Mouse (Mus musculus) kidney, postnatal 14 days (tissue): Measurements from ENCODE around the gene Ndufb2.
A peak's percentile ranks its signal among the peaks of the same experiment; 100 is the strongest.

Source experiments
- DNase-seq: peaks from one replicate; pipeline ENCODE4 v3.0.0; 2022; ENCODE audit warnings: mixed read lengths

Ndufb2 gene

DNA sequence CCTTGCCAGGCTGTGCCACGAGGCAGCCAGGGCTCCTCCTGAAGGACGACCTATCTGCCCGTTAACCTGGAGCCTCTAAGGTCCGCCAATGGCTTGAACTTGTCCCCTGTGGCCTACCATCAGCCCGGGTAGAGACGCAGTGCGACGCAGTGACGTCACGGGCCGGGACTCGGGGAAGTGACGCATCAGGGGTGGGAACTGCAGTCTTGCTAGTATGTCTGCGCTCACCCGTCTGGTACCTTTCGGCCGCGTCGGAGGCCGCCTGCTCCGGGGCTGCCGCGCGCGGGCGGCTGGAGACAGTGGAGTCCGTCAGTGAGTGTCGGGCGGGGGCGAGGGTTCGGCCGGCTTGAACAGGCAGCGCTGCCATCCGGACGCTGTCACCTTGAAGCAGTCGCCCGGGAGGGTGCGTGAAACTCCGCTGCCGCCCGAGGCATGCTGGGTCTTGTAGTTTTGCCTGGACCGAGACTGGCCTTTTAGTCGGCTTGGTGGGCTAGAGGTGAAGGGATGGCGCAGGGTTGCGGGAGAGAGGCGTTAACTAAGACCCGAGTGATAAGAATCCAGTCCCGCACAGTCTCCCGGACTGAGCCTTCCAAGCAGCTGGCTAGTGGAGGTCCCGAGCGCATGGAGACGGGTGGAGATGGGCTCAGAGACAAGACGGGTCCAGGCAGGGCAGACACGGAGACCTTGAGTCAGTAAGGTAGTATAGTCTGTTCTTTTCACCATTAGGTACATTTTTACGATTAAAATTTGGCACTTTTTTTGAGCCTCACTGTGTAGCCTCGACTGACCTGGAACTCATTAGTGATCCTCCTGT, at the start of gene Ndufb2:
TSS of gene Ndufb2 (plus strand) at position 174 of the 814 bp plus-strand sequence.
- peak; percentile 96 for DNase-seq

DNA sequence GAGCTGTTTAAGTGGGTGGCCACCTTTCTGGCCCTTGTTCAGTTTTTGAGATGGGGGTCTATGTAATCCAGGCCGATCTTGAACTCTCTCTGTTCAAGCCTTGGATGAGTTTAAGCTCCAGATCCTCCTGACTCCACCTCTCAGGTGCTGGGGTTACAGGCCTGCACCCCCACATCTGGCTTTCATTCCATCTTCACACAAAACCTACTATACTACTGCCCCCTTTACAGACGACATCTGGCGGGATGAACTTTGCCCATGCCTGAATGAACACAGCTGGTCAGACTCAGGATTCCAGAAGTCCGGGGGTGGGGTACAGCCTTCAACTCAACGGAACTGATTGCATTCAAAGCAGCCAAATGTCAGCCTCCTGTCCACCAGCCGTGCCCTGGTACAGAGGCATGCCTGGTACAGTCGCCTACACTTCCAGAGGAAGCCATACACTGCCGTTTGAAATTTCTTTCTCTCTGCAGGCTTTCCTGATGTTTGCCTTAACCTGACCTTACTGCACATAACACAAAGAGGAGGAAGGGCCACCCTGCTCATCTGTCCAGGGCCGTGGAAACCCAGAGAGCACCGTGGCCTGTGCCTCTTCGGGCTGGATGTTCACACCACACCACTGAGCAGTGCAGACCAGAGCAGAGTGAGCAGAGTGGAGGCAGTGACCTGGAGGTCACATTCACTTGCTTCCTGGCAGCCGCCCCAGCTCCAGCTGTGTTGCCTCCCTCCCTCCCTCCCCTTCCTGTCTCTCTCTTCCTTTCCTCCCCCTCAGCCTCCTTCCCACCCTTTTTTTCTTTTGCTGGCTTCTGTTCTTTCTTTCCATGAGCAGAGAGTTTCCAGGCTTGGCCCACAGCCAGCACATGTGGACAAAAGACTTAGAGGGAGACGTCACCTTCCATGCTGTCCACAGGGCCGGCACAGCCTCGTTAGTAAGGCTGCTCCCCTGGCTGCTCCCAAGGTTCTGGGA, 49.5 kb upstream of the Ndufb2 start:
- DNase-seq = peak; percentile 88

DNA sequence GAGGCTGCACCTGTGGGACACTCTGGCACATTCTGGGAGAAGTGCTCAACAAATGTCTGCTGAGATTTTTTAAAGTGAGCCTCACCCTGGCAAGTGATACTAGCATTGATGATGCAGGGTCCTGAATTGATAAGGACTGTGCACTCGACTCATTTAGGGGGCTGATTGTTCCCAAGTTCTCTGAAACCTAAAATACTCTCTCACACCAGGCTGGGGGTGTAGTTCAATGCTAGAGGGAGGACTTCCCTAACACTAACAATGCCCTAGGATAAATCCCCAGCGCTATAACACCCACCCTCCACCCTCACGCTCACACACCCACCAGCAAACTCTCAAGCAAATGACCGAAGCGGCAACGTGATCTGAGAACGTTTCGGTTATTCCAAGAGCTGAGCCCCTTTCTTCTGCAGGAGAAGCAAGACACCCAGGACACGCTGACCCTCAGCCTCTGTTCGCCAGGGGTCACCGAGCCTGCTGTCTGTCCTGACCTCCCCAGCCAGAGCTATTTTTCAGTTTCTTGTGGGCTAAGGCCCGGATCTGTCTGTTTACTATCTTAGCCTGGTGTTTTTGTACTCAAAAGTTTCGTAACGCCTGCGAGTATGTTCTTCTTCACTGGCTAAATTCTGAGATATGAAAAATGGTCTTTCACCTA, 48.5 kb upstream of the Ndufb2 start:
- DNase-seq = peak; percentile 46

DNA sequence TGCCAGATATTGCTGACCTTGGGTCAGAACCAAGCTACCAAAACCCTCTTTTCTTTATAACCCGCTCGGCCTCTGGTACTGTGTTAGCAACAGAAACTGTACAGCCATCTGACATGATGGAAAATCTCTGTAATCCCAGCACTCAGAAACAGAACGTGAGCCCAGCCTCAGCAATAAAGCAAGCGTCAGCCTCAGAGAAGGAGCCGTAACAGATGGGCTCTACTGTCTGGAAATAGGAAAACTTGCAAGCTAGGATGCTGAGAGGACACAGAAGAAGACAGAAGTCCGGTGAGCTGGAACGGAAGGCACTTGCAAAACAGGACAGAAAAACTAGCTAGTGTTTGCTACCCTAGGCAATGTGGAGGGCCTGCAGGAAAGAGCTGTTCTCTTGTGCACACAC, 46.9 kb upstream of the Ndufb2 start:
- no peak for DNase-seq

DNA sequence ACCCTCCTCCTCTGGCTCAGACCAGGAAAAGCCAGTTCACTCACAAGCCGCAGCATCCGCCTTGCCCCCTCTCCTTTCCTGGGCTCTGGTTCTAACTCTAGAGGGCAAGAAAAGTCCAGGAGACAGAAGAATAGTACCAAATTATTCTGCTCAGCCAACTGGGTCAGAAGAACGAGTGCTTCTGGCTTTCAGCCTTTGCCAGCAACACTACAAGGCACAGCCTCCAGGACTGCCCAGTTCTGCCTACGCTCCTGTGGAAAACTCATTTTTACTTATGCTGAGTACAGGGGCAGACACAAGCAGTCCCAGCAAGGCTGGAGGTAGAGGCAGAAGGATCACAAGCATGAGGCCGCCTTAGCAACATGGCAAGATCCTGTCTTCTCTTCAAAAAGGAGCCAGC, 44.3 kb upstream of the Ndufb2 start:
- no peak for DNase-seq

DNA sequence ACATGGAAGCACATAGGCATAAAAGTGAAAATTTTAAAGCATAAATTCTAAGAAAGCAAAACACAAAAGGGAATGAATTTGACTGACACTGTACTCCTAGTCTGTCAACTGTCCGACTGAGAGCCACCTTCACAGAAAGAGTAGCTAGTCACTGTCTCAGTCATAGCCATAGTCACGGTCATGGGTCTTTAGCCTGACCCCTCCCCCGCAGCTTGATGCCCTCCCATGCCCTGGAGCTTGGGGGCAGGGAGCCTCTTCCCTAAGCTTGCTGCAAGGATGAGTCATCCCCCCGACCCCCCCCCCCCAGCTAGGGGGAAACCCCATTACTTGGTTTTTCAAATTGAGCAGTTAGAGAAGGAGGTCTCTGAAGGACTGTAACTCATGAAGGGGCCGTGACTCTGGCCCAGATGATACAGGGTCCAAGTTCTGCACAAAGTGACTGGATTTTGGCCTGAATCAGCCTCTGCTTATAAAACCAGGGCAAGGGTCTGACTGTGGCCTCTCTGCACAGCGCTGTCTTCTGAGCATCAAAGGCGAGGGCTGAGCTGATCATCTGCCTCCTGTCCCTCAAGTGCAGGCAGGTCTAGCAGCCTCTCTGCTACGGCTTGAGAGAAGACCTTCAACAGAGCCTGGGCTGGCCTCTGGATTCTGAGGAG, 40.3 kb upstream of the Ndufb2 start:
- no peak for DNase-seq

DNA sequence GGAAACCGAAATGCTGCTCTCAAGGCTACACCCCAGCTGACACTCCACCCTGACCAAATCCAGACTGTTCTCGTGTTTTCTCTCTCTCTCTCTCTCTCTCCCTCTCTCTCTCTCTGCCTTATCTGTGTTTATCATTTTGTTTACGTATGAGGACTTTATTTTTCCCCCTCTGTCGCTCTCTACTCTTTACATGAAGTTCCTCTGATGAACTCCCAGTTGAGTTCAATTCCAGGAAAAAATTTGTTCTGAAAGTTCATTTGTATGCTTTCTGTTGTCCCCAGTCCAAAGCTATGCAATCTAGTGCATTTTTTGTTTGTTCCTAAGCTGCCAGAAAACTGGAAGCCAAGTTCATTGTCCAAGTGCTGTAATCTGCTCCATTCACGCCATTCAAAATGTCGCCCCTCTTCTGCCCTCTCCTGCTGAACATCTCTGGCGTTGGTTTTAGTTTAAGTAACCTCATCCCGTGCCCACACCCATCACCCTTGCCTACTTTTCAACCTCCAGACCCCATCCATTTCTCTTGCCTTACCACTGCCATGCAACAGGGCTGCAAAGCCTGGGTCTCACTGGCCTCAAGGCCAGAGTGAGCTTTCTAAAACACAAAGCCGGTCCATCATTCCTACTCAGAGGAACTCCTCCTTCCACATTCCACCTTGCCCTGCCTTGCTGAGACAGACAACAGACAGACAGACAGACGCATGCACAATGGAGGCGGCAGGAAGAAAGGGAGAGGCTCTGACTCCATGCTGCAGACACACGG, 37.3 kb upstream of the Ndufb2 start:
- no peak for DNase-seq

DNA sequence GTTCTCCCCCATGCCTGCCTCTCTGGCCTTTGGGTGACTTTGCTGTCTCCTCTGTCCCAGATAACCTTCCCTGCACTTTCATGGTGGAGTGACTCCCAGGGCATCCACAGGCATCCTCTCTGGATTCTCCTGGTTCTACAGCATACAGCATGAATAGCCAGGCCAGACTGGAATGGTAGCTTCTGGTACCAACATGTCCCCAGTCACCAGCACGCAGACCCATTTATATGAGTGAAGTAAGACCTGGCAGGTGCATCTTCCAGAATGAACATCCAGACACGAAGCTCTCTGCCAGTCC, 36.8 kb upstream of the Ndufb2 start:
- DNase-seq = no peak

DNA sequence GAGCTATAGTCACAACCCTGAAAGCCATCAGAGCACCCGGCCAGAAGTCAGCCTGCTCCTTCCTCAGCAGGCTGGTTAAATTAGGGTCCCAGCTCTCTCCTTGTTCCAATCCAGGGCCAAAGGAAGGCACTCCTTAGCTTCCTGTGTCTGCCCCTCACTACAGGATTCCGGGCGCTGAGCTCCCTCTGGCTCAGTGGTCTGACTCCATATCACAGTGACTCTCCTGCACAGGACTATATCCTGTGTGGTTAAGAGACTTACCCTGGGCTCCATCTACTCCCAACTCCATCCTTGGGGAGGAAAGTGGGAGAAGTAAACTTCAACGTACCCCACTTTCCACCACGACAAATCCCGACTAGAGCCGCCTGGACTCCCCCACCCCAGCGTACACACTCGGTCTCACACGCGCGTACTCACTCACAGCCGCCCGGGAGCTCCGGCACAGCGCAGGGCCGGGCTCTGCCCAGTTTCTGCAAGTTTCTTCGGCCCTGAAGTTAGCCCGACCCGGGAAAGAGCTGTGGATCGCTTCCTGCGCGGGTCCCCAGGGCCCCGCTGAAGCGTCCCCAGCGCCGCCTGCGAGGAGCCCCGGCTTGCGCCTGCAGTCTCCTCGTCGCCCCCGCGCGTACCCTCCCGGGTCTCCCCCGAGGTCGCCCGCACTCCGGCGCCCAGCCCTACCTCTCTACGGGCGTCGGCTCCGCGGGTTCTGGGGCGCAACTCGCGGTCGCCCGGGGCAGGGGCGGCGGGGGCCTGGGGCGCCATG, 35.3 kb upstream of the Ndufb2 start:
- DNase-seq = peak; percentile 60

DNA sequence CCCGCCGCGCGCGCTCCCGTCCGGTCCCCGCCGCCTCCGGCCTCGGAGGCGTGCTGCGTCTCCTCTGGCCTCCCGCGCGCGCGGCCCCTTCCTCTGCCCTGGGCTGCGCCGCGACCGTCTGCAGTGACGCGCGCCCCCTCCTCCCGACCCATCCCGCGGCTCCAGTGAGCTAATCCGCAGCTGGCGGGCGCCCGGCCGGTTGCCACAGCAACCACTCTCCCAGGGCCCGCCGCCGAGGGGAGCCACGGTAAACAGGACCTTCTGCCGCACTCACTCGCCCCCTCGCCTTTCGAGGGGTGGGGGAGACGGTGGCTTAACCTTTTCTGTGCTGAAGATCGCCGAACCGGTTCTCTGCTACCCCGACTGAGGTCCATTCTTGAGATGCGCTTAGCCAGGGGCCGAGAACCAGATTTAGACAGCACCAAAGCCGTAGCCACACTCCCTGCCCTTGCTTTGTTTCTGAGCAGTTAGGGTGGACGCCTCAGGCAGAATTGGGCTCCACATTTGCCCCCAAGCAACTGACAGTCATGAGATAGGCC, 34.6 kb upstream of the Ndufb2 start, which contains the start of gene Dennd2a:
TSS of gene Dennd2a (minus strand) at position 145 of the 539 bp plus-strand sequence.
- DNase-seq = peak; percentile 89

DNA sequence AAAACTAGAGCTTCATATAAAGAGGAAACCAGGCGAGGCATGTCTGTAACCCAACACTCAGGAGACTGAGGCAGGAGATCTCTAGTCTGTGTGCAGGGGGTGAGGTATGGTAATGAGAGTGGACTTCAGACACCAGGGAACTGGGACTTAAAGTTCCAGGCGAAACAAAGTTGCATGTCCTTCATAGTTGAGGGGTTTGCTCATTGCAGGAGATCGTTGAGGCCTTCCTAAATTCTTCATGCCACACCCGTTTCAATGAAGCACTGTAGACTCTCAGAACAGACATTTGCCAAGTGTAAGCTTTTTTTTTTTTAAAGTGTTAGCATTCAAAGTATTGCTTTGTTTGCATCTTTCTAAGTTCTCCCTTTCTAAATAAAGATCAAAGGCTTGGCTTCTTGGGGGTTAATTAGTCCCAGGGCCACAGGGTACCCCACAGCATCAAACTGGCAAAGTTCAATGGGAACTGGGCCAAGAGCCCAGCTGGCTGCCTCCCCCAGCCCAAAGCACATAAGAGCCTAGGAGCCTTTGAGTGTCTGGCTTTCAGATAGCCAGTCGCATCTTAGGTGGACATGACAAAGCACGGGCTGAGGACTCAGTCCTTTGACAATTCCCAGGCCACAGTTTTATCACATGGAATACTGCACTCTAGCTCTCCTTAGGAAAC, 33.0 kb upstream of the Ndufb2 start:
- DNase-seq = peak; percentile 51

DNA sequence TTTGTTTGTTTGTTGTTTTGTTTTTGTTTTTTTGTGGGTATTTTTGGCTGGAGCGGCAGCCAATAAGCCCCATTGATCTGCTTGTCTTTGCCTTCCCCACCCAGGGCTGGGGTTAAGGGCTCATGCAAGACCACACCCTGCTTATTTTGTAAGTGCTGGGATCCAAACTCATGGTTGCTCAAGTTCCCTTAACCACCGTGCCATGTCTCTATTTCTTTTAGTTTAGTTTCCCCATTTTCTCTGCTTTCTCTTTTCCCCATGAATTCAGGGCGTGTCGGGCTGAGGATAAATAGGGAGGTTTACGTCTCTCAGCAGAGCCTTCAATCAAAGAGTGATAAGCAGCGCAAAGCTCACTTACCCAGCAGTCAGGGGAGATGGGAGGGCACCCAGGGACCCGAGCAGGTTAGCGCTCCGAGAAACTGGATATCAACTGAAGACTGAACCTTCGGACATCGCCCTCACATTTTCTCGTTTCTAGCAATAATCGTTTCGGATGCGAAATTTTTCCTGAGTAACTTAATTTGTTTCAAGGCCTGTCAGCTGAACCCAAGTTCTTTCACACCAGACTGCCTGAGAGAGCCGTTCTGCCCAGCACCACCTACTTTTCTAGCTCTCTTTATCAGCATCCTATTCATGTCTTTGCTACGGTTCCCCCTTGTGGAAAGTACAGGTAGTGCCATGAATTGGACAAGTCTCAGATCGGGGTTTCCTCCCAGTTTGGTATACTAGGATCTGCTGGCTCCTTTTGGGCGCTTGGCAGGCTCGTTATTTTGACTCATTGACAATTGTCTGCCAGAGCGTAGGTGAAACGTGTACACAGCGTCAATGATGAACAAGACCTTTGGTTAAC, 30.0 kb upstream of the Ndufb2 start:
- DNase-seq = peak; percentile 89

DNA sequence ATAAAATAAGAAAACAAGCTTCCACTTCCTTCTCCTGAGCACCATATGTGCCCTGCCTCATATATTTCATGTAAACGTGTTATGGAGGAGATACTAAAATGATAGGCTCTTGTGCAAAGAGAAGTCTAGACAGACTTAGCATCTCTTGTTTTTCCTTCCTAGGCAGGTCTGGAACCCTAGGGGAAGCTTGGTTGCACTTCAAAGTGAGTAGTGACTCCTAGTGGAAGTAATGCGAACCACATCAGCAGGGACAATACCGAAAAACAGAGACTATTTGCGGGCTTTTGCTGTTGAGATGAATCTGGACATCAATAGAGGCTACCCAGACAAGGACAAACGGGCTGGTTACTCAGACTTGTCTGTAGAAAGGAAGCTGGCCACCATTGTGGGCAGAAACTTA, 24.8 kb upstream of the Ndufb2 start:
- DNase-seq = peak; percentile 50

DNA sequence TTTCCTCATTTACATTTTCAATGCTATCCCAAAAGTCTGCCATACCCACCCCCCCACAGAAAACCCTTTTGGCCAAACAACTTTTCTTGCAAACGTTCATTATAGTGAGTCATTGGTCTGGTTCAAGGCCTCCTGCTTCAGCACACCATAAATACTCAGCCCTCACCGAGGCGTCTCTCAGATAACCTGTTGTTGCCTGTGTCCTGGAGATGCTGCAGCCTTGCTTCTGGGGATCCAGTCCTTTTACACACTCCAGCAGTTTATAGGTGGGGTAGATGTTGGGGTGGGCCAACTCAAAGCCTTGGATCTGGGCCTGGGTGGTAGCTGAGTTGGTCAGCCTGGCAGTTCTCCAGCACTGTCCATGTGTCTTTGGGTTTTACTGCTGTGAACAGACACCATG, 21.9 kb upstream of the Ndufb2 start:
- no peak for DNase-seq

DNA sequence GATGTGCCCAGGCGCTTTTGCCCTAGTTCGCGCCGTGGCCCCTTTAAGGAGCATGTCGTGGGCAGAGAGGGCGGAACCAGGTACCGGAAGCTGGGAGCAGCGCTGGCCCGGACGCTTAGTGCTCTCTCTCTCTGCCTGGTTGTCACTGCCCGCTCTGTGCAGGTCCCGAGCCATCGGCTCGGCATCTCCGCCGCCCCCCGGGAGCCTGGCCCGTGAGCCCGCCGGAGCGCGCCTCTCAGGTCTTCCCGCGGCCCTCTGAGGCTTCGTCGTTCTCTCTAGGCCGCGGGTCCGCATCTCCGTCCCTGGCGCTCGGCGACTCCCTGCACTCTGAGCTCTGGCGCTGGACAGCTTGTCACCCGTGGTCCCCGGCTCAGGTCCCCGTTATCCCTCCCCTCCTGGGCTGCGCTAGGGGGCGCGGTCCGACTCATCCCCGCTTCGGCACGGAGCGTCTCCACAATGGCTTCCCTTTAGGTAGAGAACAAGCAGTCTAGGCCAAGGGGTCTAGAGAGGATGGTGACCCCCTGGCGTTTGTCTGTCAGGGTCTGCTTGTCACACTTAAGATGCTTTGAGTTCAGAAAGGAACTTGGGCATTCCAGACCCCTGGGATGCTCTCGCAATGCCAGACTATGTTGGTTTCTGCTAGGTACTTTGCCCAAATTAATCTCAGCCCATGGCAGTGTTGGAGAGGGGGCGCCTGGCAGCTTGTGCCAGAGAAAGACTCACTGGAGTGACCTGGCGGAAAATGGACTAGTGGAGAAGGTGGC, 18.4 kb upstream of the Ndufb2 start, which contains the start of gene Adck2:
TSS of gene Adck2 (plus strand) at position 83 of the 764 bp plus-strand sequence.
- DNase-seq = peak; percentile 87

DNA sequence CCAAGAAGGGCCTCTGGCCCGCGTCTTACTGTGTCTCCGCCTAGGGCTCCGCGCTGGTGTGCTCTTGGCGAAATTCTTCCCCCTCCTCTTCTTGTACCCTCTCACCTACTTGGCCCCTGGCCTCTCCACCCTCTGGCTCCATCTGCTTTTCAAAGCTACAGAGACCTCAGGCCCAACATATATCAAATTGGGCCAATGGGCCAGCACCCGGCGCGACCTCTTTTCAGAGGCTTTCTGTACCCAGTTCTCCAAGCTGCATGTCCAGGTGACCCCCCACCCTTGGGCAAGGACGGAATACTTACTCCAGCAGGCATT, 17.9 kb upstream of the Ndufb2 start:
- DNase-seq = peak; percentile 46

DNA sequence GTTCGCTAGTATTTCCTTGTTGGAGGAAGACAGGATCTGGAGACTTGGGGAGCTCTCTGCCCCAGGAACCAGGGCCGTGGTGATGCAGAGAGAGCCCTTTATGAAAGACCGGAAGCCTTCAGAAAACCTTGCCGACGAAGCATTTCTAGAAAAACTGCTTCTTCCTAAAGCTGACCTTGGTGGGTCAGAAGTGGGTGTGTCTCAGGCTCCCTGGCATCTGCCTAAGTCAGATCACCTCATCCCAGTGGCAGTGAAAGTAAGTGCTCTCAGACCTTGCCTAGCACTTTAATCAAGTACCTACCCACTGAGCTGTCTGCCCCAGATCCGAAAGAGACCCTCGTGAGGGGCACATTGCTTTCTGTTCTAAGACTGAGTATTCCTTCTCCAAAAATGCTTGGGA, 17.4 kb upstream of the Ndufb2 start:
- DNase-seq = no peak

DNA sequence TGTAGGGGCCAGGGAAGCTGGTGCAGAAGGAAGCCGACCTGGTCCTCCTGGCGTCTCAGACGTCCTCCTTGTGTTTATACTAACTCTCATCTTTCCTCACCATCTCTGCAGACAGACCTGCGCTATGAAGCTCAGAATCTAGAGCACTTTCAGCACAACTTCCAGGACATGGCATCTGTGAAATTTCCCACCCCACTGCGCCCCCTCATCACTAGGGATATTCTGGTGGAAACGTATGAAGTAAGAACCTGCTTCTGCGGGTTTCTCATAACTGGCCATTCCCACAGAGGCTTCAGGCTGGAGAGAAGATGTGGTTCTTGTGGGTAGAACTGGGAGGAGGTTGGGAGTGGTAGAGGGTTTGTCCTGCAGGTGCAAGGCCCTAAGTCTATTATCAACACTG, 12.8 kb upstream of the Ndufb2 start:
- no peak for DNase-seq

DNA sequence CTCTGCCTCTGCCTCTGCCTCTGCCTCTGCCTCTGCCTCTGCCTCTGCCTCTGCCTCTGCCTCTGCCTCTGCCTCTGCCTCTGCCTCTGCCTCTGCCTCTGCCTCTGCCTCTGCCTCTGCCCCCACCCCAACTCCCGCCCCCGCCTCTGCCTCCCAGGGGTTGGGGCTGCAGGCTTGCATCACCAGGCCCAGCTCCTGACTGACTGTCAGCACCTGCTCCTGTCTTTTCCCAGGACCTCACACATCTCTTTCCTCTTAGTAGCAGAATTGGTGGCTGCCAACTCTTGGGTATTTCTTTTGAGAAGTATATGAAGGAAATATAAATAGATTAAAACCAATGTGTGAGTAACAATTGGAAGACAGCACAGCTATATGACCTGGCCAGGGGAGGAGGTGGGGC, 11.8 kb upstream of the Ndufb2 start:
- no peak for DNase-seq
